Mouse (Mus musculus) brain, embryonic 14.5 days (tissue): ENCODE data around the gene BC049762.

Experiments used
- CTCF ChIP-seq: fragments of 200-500 bp; IDR thresholded peaks from 2 replicates; pipeline ENCODE4 v1.5.1; 2012; ENCODE audit warnings: inconsistent platforms, mild to moderate bottlenecking, moderate library complexity, borderline replicate concordance; ENCODE audit not compliant: insufficient read depth, insufficient read length; ENCODE audit errors: extremely low read depth
- POLR2A ChIP-seq: fragments of 200-500 bp; IDR thresholded peaks from 2 replicates; pipeline ENCODE4 v1.6.1; 2012; ENCODE audit warnings: mild to moderate bottlenecking, inconsistent platforms, borderline replicate concordance; ENCODE audit not compliant: poor library complexity, insufficient read depth, insufficient read length, severe bottlenecking; ENCODE audit errors: extremely low read depth

DNA sequence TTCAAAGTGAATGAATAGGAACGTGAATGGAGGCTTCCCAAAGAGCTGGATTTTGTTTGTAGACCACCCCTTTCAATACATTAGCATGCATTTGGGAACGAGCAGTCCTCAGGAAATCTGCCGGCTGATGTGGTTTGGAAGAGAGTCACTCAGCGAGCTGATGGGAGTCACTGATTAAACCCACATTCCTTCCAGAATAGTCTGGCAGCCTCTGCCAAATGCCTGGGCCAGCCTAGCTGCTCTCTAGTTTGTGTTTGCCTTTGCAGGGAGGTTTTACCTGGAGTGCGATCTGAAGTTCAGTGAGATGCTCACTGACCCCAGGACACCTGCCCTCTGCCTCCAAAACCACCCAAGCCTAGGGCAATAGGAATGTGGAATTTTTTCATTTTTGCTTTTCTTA is 45.5 kb upstream of the BC049762 start:
- TF ChIP-seq POLR2A: no peak
- no peak for TF ChIP-seq CTCF
